Mouse (Mus musculus): ENCODE results near the gene Dnah17.

DNA sequence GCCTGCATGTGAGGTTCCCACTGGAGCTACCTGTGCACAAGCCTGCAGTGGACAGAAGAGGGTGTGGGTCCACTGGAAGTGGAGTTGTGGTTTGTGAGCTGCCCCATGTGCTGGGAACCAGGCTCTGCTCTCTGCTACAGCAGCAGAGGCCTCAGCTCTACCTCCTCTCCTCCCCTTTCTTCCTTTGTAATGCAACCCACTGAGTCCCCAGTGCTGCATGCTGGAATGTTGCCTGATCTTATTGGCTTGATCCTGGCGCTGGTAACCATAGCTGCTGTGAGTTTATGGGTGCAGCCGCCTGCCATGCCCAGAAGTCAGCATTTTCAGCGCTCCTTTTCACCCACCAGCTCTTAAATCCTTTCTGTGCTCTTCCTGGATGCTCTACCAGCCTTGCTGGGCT is 134.4 kb downstream of the Dnah17 start:
- TF ChIP-seq CTCF (conservative IDR thresholded peaks at IDR 0.05; ENCODE audit: low read length) (no peak), POU5F1 (IDR thresholded peaks at IDR 0.05; ENCODE audit: borderline replicate concordance, low read length) (peak; percentile 62)
